Mouse (Mus musculus) heart, adult 2 months (tissue): ENCODE data around the gene St6galnac6.

Experiments
- CTCF ChIP-seq: fragments of 200-600 bp; IDR thresholded peaks from 2 replicates; pipeline ENCODE4 v1.8.1; 2022; ENCODE audit warnings: antibody characterized with exemption, mild to moderate bottlenecking, moderate library complexity
- EP300 ChIP-seq: fragments of 200-500 bp; IDR thresholded peaks from 2 replicates; pipeline ENCODE4 v1.6.1; 2011; ENCODE audit warnings: low read depth, low read length, control low read depth; ENCODE audit not compliant: insufficient read depth
- POLR2A ChIP-seq: fragments of 200-500 bp; IDR thresholded peaks from 2 replicates; pipeline ENCODE4 v1.6.1; 2011; ENCODE audit warnings: mild to moderate bottlenecking, low read depth, low read length, control low read depth; ENCODE audit not compliant: insufficient read depth

DNA sequence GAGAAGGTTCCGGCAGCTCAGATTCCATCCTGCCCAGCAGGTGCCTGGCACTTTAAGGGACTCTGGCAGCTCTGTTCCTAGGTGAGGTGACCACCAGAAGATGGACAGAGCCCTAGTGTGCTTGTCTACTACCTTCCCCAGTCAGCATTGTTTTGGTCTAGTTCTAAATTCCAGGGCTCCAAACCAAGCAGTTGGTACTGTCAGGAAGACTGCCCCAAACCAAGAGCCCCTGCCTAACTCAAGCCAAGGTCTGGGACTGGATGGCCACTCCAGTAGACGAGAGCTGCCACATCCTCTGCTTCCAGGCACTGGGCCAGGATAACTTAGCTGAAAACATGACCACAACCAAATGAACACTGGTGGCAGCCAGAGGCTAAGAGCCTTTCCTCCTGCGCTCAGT lies 30.6 kb upstream of the St6galnac6 start:
- no peak for TF ChIP-seq CTCF
- no peak for TF ChIP-seq POLR2A
- no peak for TF ChIP-seq EP300
